In the genomic region with DNA sequence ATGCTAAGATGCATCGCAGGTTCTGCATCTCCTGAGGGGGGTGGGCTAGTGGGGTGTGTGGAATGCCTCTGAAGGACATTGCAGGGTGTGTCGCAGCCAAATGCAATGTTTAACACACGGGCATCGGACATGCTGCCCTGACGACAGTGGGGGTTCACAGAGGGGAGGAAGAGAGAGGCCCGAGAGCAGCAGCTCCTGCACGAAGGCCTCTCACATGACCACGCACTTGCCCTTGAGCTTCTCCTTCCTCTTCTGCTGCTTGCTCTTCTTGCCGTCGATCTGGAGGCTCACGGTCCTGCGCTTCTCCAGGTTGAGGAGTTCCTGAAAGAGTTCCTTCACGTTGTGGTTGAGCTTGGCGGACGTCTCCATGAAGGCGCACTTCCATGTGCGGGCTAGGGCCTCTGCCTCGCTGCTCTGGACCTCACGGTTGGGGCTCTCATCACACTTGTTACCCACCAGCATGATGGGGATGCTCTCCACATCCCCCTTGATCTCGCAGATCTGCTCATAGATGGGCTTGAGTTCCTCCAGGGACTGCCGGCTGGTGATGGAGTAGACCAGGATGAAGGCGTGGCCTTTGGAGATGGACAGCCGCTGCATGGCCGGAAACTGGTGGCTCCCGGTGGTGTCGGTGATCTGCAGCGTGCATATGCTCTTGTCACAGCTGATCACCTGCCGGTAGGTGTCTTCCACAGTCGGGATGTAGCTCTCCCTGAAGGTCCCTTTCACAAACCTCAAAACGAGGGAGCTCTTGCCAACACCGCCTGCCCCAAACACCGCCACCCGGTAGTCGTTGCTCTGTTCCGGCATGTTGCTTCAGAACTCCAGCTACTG, we compare ENCODE assay signal across 20 mouse cellular contexts. TPM values are rescaled to one million over a fixed set of nuclear protein-coding genes. Genes with fewer than 3 reads are reported as not detected.
DNase-seq lines count a peak whose midpoint lies in the region; ATAC-seq and TF ChIP-seq lines count a peak whose summit lies in the region.
"Had no signal": no experiment of that assay in that cellular context is flagged by ENCODE, and none has a peak within 500 bp of the region (broad histone marks: within the 10 kb centered on the region; RNA-seq: fewer than 3 reads in every experiment).

No protein-coding gene starts in this region.

- no peak for TF ChIP-seq POLR2A in cerebellum, adult 2 months (IDR thresholded peaks at IDR 0.05; ENCODE audit: borderline replicate concordance, insufficient read depth, low read length)

- peak overlapping the region; percentile 30 for H3K27ac ChIP-seq in cerebellum, adult 2 months (ENCODE audit: insufficient read depth, low read length)
- H3K27ac ChIP-seq: embryonic facial prominence, embryonic 13.5 days; forebrain, embryonic 13.5 days; gastrocnemius, adult 2 months; hindbrain, embryonic 10.5 days; hindbrain, embryonic 14.5 days had no signal

- ATAC-seq in cerebellum, adult (ENCODE audit: insufficient number of reproducible peaks, low FRiP score, low TSS enrichment) = no peak
- peak; percentile 49 for ATAC-seq in megakaryocyte, adult 5-6 weeks (ENCODE audit: poor library complexity, severe bottlenecking)
- ATAC-seq: forebrain, embryonic 13.5 days; forebrain, postnatal 0 days; intestine, embryonic 16.5 days had no signal

- peak; percentile 61 to 63 for DNase-seq in cerebellum, adult 2 months
- DNase-seq in ZHBTc4 (ENCODE audit: low read depth, low spot score) = peak; percentile 5
- DNase-seq in frontal cortex, postnatal 36 days (ENCODE audit: low spot score in 2 of 2) = no peak
- DNase-seq in gastrocnemius, postnatal 10 days = no peak
- DNase-seq: adrenal gland, postnatal 10 days; cerebellum, adult 9-11 months; forebrain, postnatal 0 days; gastrocnemius, adult 2 months; gastrocnemius, postnatal 36 days; kidney, adult 2 months had no signal

- WGBS in cerebellum, adult 2 months = 35% methylated on average over 35 of the region's 35 CpGs

- H3K36me3 ChIP-seq in E14TG2a.4 (ENCODE audit: insufficient read depth, low read length) = no peaks in the 10 kb centered on the region
- H3K36me3 ChIP-seq: embryonic facial prominence, embryonic 13.5 days; heart, embryonic 12.5 days; hindbrain, embryonic 10.5 days had no signal

- H3K4me3 ChIP-seq in cerebellum, adult 2 months (replicated peaks; ENCODE audit: insufficient read depth, low read depth, low read length) = no peak overlapping the region
- 0 out of 2 replicates have a peak overlapping the region, but pooled peaks have one; percentile 20 for H3K4me3 ChIP-seq in E14TG2a.4 (replicated peaks; ENCODE audit: low read length)
- H3K4me3 ChIP-seq: embryonic facial prominence, embryonic 13.5 days; forebrain, embryonic 13.5 days; gastrocnemius, adult 2 months; heart, embryonic 12.5 days; hindbrain, embryonic 10.5 days had no signal

- no peaks in the 10 kb centered on the region for H3K27me3 ChIP-seq in cerebellum, adult 2 months (ENCODE audit: control insufficient read depth, insufficient read depth, low read length)
- peaks cover 6% of the 10 kb centered on the region; the same call in 1 of the 2 replicates for H3K27me3 ChIP-seq in E14TG2a.4 (ENCODE audit: insufficient read depth, low read length)
- H3K27me3 ChIP-seq: CH12.LX; embryonic facial prominence, embryonic 13.5 days; forebrain, embryonic 13.5 days; heart, embryonic 12.5 days had no signal

- no peak for TF ChIP-seq CTCF in cerebellum, adult 2 months (IDR thresholded peaks at IDR 0.05; ENCODE audit: borderline replicate concordance, insufficient read depth, low read depth, low read length)
- TF ChIP-seq CTCF in E14TG2a.4 (conservative IDR thresholded peaks at IDR 0.05; ENCODE audit: low read length) = no peak

- H3K4me1 ChIP-seq in cerebellum, adult 2 months (ENCODE audit: control insufficient read depth, insufficient read depth, low read length) = peaks cover 40% of the 10 kb centered on the region
- peaks cover 8% of the 10 kb centered on the region for H3K4me1 ChIP-seq in E14TG2a.4 (replicated peaks; ENCODE audit: low read depth, low read length)
- H3K4me1 ChIP-seq: embryonic facial prominence, embryonic 13.5 days; forebrain, embryonic 13.5 days had no signal

- no peaks in the 10 kb centered on the region; the same call in 1 of the 2 replicates for H3K9me3 ChIP-seq in E14TG2a.4 (ENCODE audit: low read length)
- H3K9me3 ChIP-seq: embryonic facial prominence, embryonic 13.5 days; forebrain, embryonic 13.5 days; heart, embryonic 12.5 days; hindbrain, embryonic 10.5 days had no signal

RNA-seq across cellular contexts. Expression of a gene that starts 23.4 kb away (rescaled TPM):
- polyA plus RNA-seq in cerebellum, adult 2 months (2012; rRNA removed) = 241 and 269 TPM in 2 replicates
- 0.30 and 0.54 TPM in 2 replicates for total RNA-seq in megakaryocyte, adult 5-6 weeks (2015)
- 0.04 TPM in 1 of 2 replicates, not detected in the other for total RNA-seq in megakaryocyte, adult 5-6 weeks (2017)
- under 1 TPM; 0.16 to 0.38 TPM for total RNA-seq in gastrocnemius, postnatal 10 days (2021)

Comparison
In these comparisons a context has a peak if more than half of its experiments do, and no peak if none do; other contexts are left out.
1. DNase-seq: peak in cerebellum, adult 2 months (2 of 2) and ZHBTc4 (single experiment); none in frontal cortex, postnatal 36 days (0 of 2) and gastrocnemius, postnatal 10 days (single experiment).